Mouse (Mus musculus) neural tube, embryonic 13.5 days (tissue): Measurements from ENCODE around the gene Thra. TPM values are rescaled to one million over a fixed set of nuclear protein-coding genes. Genes with fewer than 3 reads are reported as not detected.

ENCODE experiments used
- ATAC-seq: fragments of 200-750 bp; cut with Nextera tagmentation; 2 replicates; pipeline ENCODE4 v1.8.0; 2017; ENCODE audit warnings: low read depth, mild to moderate bottlenecking, moderate TSS enrichment, moderate library complexity
- H3K27ac ChIP-seq: fragments of 300-500 bp; sonication (generic); replicated peaks from 2 replicates; pipeline ENCODE4 v1.5.1; 2015; ENCODE audit warnings: moderate library complexity, mild to moderate bottlenecking, inconsistent platforms
- H3K27me3 ChIP-seq: fragments of 300-500 bp; sonication (generic); 2 replicates; pipeline ENCODE4 v1.6.1; 2015; ENCODE audit warnings: mild to moderate bottlenecking, inconsistent platforms
- H3K36me3 ChIP-seq: fragments of 300-500 bp; sonication (generic); 2 replicates; pipeline ENCODE4 v1.6.1; 2015; ENCODE audit warnings: mild to moderate bottlenecking, inconsistent platforms
- H3K4me1 ChIP-seq: fragments of 300-500 bp; sonication (generic); replicated peaks from 2 replicates; pipeline ENCODE4 v1.6.1; 2015; ENCODE audit warnings: inconsistent platforms
- H3K4me2 ChIP-seq: fragments of 300-500 bp; sonication (generic); 2 replicates; pipeline ENCODE4 v1.6.1; 2015; ENCODE audit warnings: inconsistent platforms, mild to moderate bottlenecking, moderate library complexity
- H3K4me3 ChIP-seq: fragments of 300-500 bp; sonication (generic); 2 replicates; pipeline ENCODE4 v1.5.1; 2015; ENCODE audit warnings: mild to moderate bottlenecking, inconsistent platforms
- H3K9ac ChIP-seq: fragments of 300-500 bp; sonication (generic); 2 replicates; pipeline ENCODE4 v1.6.1; 2015; ENCODE audit warnings: moderate library complexity, mild to moderate bottlenecking, inconsistent platforms
- H3K9me3 ChIP-seq: fragments of 300-500 bp; sonication (generic); 2 replicates; pipeline ENCODE4 v1.6.1; 2016; ENCODE audit warnings: inconsistent platforms
- WGBS: fragments of 180-500 bp; shearing (Covaris S2); methylation state at CpG from one replicate; pipeline ENCODE4 v1.1.7; 2015; 5-methylcytosine and 5-hydroxymethylcytosine counted together
- polyA plus RNA-seq: library from polyadenylated mRNA; unstranded; fragments of >200 nt; fragmentation: Nextera tagmentation; extraction: Ambion mirVana; gene quantifications from 2 replicates; pipeline ENCODE4 v1.2.1, GENCODE M21; 2015

Thra gene
- polyA plus RNA-seq = 89.5 and 94.4 TPM in 2 replicates

DNA sequence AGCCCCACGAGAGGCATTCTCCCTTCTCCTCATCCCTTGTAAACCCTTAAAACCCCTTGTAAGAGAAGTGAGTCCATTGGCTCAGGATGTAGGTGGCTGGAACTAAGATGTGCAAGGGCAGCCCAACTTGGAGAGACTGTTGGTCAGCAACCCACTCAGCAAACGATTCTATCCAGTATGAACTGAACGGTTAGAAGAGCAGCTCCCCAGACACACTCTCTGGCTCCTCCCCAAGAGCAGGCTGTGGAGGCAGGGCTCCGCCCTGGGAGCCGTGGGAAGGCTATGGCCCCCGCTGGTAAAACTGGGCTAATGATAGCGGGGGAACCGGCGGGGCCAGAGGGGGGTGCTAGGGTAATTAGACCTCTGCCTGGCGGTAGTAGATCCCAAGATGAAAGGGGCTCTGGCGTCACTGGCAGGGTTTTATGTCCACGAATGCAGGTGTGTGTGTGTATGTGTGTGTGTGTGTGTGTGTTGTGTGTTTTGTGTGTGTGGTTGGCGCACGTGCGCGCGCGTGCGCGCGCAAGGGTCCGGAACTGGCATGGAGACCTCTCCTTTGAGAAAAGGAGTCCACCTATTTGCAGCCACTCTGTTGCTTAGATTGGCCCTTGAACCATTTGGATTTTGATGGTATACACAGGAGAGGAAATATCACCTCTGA is at the start of gene Thra:
Gene Thra (plus strand): TSS at position 246 of the 658 bp plus-strand sequence.
- under 1% methylated on average over 22 of the region's 22 CpGs for WGBS
- Histone ChIP-seq H3K27ac (peak within 1 kb of the TSS; percentile 99), H3K4me3 (peak within 1 kb of the TSS; percentile 94), H3K9ac (peak within 1 kb of the TSS; percentile 99), H3K36me3 (no peaks in the 10 kb centered on the region), H3K9me3 (no peaks in the 10 kb centered on the region), H3K27me3 (no peaks in the 10 kb centered on the region), H3K4me2 (peak within 1 kb of the TSS; percentile 96), H3K4me1 (peaks cover 64% of the 10 kb centered on the region)
- ATAC-seq = peak; percentile 46

DNA sequence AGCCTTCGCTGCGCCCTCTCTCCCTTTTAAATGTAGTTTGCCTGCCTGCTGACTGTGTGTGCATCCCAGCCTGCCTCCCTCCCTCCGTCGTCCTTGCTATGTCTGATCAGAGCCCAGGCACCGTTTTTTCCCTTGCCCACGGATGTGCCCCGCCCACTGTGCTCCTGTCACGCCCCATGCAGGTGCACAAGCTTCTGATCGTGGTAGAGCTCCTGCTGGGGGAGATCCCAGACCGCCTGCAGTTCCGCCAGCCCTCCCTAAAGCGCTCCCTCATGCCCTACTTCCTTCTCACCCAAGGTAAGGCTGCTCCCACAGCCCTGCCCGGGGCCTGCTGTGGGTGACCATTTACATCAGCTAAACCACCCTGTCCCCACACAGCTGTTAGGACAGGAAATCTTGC is 47.2 kb upstream of the Thra start:
- H3K4me2 ChIP-seq = no peak overlapping the region
- WGBS = 76% methylated on average over 13 of the region's 13 CpGs
- peaks cover 87% of the 10 kb centered on the region for H3K36me3 ChIP-seq

DNA sequence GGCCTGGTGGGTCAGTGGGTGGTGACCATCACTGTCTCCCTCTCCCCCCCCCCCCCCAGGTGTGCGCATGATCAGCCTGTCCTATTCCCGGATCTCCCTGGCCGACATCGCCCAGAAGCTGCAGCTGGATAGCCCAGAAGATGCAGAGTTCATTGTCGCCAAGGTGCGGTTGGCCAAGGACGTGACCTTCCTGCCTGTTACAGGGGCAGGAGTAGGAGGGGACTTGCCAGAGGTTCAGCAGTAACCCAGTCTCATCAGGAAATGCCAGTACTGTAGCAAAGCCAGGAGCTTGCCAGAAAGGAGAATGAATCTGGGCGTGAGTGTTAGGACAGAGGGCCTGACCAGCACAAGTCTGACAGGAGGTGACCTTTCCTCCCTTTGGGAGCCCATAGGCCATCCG is 46.7 kb upstream of the Thra start:
- no peak overlapping the region for H3K4me2 ChIP-seq
- no peak overlapping the region for H3K27ac ChIP-seq
- no peaks in the 10 kb centered on the region for H3K4me1 ChIP-seq
- H3K9ac ChIP-seq = no peak overlapping the region
- H3K4me3 ChIP-seq = no peak overlapping the region
- 95% methylated on average over 9 of the region's 9 CpGs for WGBS
- H3K27me3 ChIP-seq = no peaks in the 10 kb centered on the region
- no peak for ATAC-seq
- H3K9me3 ChIP-seq = no peaks in the 10 kb centered on the region
- H3K36me3 ChIP-seq = peaks cover 84% of the 10 kb centered on the region

More for the DNA sequence above, 47.2 kb upstream of the Thra start:
- no peaks in the 10 kb centered on the region for H3K4me1 ChIP-seq
- H3K9ac ChIP-seq = no peak overlapping the region
- H3K27ac ChIP-seq = no peak overlapping the region
- no peak for ATAC-seq
- H3K9me3 ChIP-seq = no peaks in the 10 kb centered on the region
- H3K4me3 ChIP-seq = no peak overlapping the region
- H3K27me3 ChIP-seq = no peaks in the 10 kb centered on the region

DNA sequence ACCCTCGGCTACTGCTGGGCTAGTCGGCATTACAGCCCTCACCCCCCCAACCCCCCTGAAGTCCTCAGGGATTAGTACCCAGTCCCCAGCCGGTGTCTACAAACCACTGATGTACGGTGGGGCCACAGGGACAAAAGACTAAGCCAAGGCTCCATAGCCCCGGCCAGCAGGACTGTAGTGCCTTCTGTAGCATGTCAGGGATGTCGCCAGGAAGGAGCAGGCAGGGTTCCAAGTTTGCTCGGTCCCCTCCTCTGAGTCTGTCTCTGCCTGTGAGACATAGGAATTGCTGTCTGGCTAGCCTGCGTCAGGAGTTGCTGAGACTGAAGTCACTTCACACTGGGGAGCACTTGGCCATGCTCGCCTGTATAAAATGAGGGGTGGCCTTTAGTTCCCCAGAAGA is 46.1 kb upstream of the Thra start:
- no peak overlapping the region for H3K4me3 ChIP-seq
- no peak for ATAC-seq
- no peak overlapping the region for H3K4me2 ChIP-seq
- 91% methylated on average over 9 of the region's 9 CpGs for WGBS
- H3K27me3 ChIP-seq = no peaks in the 10 kb centered on the region
- H3K9me3 ChIP-seq = no peaks in the 10 kb centered on the region
- H3K27ac ChIP-seq = no peak overlapping the region
- H3K9ac ChIP-seq = no peak overlapping the region
- peaks cover 81% of the 10 kb centered on the region for H3K36me3 ChIP-seq
- H3K4me1 ChIP-seq = no peaks in the 10 kb centered on the region

DNA sequence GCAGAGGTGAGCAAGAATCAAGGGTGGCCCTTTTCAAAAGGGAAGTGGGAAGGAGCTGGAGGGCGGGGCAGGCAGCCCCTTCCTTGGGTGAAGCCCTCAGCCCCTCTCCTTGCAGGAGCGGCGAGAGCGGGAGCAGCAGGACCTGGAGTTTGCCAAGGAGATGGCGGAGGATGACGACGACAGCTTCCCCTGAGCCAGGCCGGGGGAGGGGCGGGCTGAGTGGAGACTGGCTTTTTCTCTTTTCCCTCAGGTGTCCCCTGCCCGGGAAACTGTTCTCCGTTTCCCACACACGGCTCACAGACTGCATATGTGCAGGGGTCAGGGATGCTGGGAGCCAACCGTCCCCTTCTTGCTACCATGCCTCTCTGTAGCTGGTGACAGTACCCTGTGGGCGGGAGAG is 45.0 kb upstream of the Thra start:
- no peak for ATAC-seq
- Histone ChIP-seq H3K4me3 (no peak overlapping the region), H3K4me2 (no peak overlapping the region), H3K9ac (no peak overlapping the region), H3K27ac (no peak overlapping the region), H3K36me3 (peaks cover 70% of the 10 kb centered on the region), H3K9me3 (no peaks in the 10 kb centered on the region), H3K27me3 (0 out of 2 replicates have a peak, but pooled peaks cover under 1% of the 10 kb centered on the region), H3K4me1 (no peaks in the 10 kb centered on the region)
- WGBS = 83% methylated on average over 14 of the region's 14 CpGs

DNA sequence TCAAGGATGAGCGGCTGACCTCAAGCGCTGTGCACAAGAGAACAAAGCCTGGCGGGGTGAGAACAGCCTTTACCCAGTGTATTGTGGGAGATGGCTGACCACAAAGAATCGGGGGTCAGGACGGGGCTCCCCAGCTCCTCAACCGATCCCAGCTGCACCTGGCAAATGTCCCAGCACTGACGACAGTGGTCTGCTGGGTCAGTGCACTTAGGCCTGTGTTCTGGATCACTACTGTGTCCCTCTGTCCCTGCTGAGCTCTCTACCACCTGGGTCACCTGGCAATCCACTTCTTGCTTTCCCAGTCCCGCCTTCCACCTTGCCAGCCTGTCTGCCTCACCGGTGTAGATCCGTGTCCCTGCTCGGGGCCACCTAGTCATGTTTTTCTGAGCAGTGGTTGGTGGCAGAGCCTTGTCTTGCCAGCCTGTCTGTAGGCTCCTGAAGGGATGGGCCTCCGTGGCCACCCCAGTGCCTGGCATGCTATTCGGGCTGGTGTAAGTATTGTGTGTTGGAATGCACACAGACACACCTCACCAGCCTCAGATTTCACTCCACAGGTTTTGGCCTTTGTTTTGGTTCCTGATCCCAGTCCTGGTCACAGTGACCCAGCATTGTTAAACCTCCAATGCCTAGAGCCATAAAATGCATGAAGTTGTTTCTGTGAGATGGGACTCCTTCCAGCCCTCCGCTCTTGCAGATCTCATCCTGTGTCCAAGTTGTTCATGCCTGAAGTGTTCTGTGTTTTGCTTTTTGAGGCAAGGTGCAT is 43.8 kb upstream of the Thra start:
- Histone ChIP-seq H3K9ac (no peak overlapping the region), H3K36me3 (peaks cover 58% of the 10 kb centered on the region), H3K27ac (no peak overlapping the region), H3K9me3 (no peaks in the 10 kb centered on the region), H3K4me1 (no peaks in the 10 kb centered on the region), H3K4me3 (no peak overlapping the region), H3K27me3 (peaks cover 11% of the 10 kb centered on the region; the same call in 1 of the 2 replicates), H3K4me2 (no peak overlapping the region)
- ATAC-seq = no peak
- 81% methylated on average over 14 of the region's 14 CpGs for WGBS

DNA sequence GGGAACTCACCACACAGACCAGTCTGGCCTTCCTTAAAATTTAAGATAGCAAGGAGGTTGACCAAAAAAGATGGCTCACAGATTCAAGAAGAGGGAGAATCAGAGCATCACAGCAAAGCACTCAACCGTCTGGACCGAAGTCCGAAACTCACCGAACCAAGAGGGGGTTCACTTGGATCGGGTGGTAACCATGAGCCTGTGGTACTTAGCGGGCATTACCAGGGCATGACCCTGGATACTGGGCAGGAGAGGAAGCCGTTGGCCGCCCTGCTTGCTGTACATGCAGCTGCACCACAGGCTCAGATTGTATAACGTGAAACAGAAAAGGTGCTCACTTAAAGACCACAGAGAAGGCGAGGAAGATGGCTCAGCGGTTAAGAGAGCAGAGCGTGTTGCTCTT is 43.2 kb upstream of the Thra start:
- H3K9me3 ChIP-seq = no peaks in the 10 kb centered on the region
- no peak for ATAC-seq
- 91% methylated on average over 12 of the region's 12 CpGs for WGBS
- no peak overlapping the region for H3K4me2 ChIP-seq
- H3K27me3 ChIP-seq = peaks cover 12% of the 10 kb centered on the region; the same call in 1 of the 2 replicates
- no peak overlapping the region for H3K27ac ChIP-seq
- no peak overlapping the region for H3K4me3 ChIP-seq
- no peaks in the 10 kb centered on the region for H3K4me1 ChIP-seq
- H3K36me3 ChIP-seq = peaks cover 52% of the 10 kb centered on the region
- no peak overlapping the region for H3K9ac ChIP-seq

DNA sequence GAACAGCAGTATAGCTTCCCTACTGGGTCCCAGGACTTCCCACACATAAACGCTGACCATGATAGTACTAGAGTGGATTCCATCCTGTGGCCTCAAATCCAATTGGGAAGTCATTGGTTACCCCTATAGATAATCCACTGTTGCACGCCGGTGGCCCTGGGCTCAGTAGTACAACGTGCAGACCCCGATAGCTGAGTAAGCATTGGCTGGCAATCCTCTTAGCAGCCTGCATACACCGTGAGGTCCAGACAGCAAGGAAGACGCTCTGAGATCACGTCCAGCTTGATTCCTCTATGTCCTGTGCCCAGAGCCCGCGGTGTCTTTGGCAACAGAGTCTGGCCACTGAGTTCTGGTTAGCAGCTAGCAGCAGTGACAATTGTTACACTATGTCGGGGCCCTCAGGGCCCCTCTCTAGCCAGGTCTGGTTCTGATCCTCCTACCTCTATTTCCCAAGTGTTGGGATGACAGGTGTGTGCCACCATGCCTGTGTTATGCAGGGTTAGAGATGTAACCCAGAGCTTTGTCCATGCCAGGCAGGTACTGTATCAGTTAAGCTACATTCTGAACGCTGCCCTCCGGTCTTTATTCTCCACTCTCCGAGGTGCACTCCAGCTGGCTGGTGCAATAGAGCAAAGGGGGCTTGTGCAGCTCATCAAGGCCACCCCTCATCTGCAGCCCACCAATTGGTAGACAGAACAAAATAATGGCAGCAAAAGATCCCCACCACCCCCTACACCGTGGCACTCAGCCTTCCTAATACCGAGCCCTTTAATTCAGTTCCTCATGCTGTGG is 41.4 kb upstream of the Thra start:
- Histone ChIP-seq H3K9me3 (no peaks in the 10 kb centered on the region), H3K27ac (no peak overlapping the region), H3K27me3 (peaks cover 12% of the 10 kb centered on the region; the same call in 1 of the 2 replicates), H3K36me3 (peaks cover 38% of the 10 kb centered on the region), H3K4me3 (no peak overlapping the region), H3K4me2 (no peak overlapping the region), H3K9ac (no peak overlapping the region), H3K4me1 (no peaks in the 10 kb centered on the region)
- no peak for ATAC-seq
- whole genome bisulfite sequencing = 86% methylated on average over 16 of the region's 16 CpGs

DNA sequence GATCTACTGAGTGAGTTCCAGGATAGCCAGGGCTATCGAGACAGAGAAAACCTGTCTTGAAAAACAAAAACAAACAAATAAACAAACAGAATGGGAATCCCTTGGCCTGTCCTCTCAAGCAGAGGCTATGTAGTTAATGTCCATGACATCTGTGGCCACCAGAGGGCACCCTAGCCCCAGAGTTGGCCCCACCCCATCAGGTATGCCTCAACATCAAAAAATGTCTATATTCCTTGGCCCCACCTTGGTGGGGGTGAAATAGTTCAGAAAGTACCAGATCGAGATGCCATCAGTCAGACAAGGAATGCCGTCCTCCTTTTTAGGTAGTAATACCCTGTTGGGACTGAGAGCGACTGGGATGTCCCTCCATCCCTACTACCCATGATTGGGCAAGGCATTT is 40.5 kb upstream of the Thra start:
- no peak for ATAC-seq
- Histone ChIP-seq H3K4me1 (no peaks in the 10 kb centered on the region), H3K27ac (no peak overlapping the region), H3K9ac (no peak overlapping the region), H3K27me3 (peaks cover 12% of the 10 kb centered on the region; the same call in 1 of the 2 replicates), H3K36me3 (peaks cover 38% of the 10 kb centered on the region), H3K4me3 (no peak overlapping the region), H3K9me3 (no peaks in the 10 kb centered on the region), H3K4me2 (no peak overlapping the region)
- WGBS = 47% methylated on average over 4 of the region's 4 CpGs

DNA sequence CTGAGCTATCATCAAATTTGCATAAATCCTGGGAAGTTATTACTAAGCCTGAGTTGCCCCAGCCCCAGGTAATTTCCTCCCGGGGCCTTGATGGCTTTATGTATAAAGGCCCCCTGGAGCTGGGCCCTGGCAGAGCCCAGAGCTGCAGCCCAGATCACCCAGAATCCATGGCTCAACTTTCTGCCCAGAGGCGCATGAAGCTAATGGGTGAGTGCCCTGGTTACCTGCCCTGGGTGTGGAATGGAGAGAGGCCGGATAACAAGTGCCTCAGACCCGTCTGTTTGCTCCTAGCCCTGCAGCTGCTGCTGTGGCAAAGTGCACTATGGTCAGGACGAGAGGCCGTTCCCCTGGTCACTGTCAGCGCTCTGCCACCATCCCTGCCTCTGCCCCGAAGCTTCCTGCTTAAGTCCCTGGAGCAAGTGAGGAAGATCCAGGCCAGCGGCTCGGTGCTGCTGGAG is 39.2 kb upstream of the Thra start, which contains the start of gene Csf3:
Gene Csf3 (plus strand): TSS at position 51 of the 458 bp plus-strand sequence.
- no peak within 1 kb of the TSS for H3K27ac ChIP-seq
- H3K4me2 ChIP-seq = no peak within 1 kb of the TSS
- ATAC-seq = no peak
- no peaks in the 10 kb centered on the region for H3K4me1 ChIP-seq
- no peak within 1 kb of the TSS for H3K4me3 ChIP-seq
- H3K36me3 ChIP-seq = peaks cover 38% of the 10 kb centered on the region
- peaks cover 12% of the 10 kb centered on the region; the same call in 1 of the 2 replicates for H3K27me3 ChIP-seq
- peak within 1 kb of the TSS; percentile 26; the same call in 1 of the 2 replicates for H3K9ac ChIP-seq
- no peaks in the 10 kb centered on the region for H3K9me3 ChIP-seq
- WGBS = 27% methylated on average over 10 of the region's 10 CpGs

DNA sequence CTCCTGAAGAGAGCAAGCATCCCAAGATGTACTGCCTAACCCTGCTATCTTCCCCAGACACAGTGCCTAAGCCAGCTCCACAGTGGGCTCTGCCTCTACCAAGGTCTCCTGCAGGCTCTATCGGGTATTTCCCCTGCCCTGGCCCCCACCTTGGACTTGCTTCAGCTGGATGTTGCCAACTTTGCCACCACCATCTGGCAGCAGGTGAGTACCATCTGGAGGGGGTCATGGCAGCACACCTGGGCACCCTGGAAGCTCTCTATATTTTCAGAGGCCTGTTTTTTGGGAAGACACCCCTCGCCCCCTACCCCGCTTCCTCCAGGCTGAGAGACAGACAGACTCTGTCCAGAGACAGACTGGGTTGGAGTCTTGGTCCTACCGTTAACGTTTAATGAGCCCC is 38.1 kb upstream of the Thra start:
- Histone ChIP-seq H3K27me3 (peaks cover 12% of the 10 kb centered on the region; the same call in 1 of the 2 replicates), H3K9ac (no peak overlapping the region), H3K4me3 (no peak overlapping the region), H3K4me1 (no peaks in the 10 kb centered on the region; the same call in 1 of the 2 replicates), H3K36me3 (peaks cover 38% of the 10 kb centered on the region), H3K9me3 (no peaks in the 10 kb centered on the region), H3K27ac (no peak overlapping the region), H3K4me2 (no peak overlapping the region)
- WGBS = 78% methylated on average over 5 of the region's 5 CpGs
- ATAC-seq = no peak
